Mouse (Mus musculus) liver, adult 2 months (tissue): Measurements from ENCODE around the gene Klhl12. TPM values are rescaled to one million over a fixed set of nuclear protein-coding genes. Genes with fewer than 3 reads are reported as not detected.

ENCODE experiments used
- DNase-seq: peaks from one replicate; pipeline ENCODE4 v3.0.0-alpha.2; 2011; ENCODE audit warnings: low read depth, low spot score; ENCODE audit errors: extremely low read depth
- H3K27ac ChIP-seq: fragments of 200-500 bp; replicated peaks from 2 replicates; pipeline ENCODE4 v1.5.1; 2012; ENCODE audit warnings: low read depth, mild to moderate bottlenecking, control low read depth, inconsistent platforms, low read length; ENCODE audit not compliant: insufficient read depth
- H3K27me3 ChIP-seq: fragments of 200-500 bp; 2 replicates; pipeline ENCODE4 v1.6.1; 2012; ENCODE audit warnings: mild to moderate bottlenecking, moderate library complexity, low read length, inconsistent platforms; ENCODE audit not compliant: control insufficient read depth, insufficient read depth
- H3K36me3 ChIP-seq: fragments of 200-500 bp; 2 replicates; pipeline ENCODE4 v1.6.1; 2012; ENCODE audit warnings: low read length, inconsistent platforms; ENCODE audit not compliant: control insufficient read depth, insufficient read depth
- H3K4me1 ChIP-seq: fragments of 200-500 bp; 2 replicates; pipeline ENCODE4 v1.6.1; 2011; ENCODE audit warnings: low read length; ENCODE audit not compliant: control insufficient read depth, insufficient read depth
- H3K4me3 ChIP-seq: fragments of 200-500 bp; 2 replicates; pipeline ENCODE4 v1.5.1; 2011; ENCODE audit warnings: low read depth, mild to moderate bottlenecking, control low read depth, low read length, moderate library complexity; ENCODE audit not compliant: insufficient read depth
- H3K79me2 ChIP-seq: fragments of 200-500 bp; 2 replicates; pipeline ENCODE4 v1.6.1; 2012; ENCODE audit warnings: inconsistent platforms, mild to moderate bottlenecking, low read length, moderate library complexity; ENCODE audit not compliant: control insufficient read depth, insufficient read depth
- H3K9ac ChIP-seq: fragments of 200-500 bp; 2 replicates; pipeline ENCODE4 v1.6.1; 2012; ENCODE audit warnings: low read depth, mild to moderate bottlenecking, control low read depth, inconsistent platforms, low read length
- CTCF ChIP-seq: fragments of 200-500 bp; IDR thresholded peaks from 2 replicates; pipeline ENCODE4 v1.5.1; 2011; ENCODE audit warnings: low read depth, low read length, control low read depth
- POLR2A ChIP-seq: fragments of 200-500 bp; IDR thresholded peaks from 2 replicates; pipeline ENCODE4 v1.6.1; 2011; ENCODE audit warnings: low read length, control low read depth; ENCODE audit not compliant: insufficient read depth; ENCODE audit errors: extremely low read depth
- WGBS: fragments of 180-500 bp; shearing (Covaris S2); methylation state at CpG from one replicate; pipeline ENCODE4 v1.1.7; 2018; 5-methylcytosine and 5-hydroxymethylcytosine counted together
- polyA plus RNA-seq: library from polyadenylated mRNA; depleted of rRNA; stranded (reverse); fragments of >200 nt; gene quantifications from 2 replicates; pipeline ENCODE4 v1.2.3, GENCODE M21; 2012
- total RNA-seq: library from RNA; depleted of rRNA; stranded (reverse); fragments of >200 nt; gene quantifications from 2 replicates; pipeline ENCODE4 v1.2.3, GENCODE M21; 2014

The Klhl12 gene
- total and polyA plus RNA-seq, 2 experiments, result 5.1 to 8.8 TPM

GRCm38 (mm10) chr1:134456060-134456459 lies 729 bp downstream of the Klhl12 start:
- H3K79me2 ChIP-seq, result peaks cover 7% of the 10 kb centered on the region; the same call in 1 of the 2 replicates
- no peaks in the 10 kb centered on the region for H3K27me3 ChIP-seq
- no peak for TF ChIP-seq POLR2A
- no peak for TF ChIP-seq CTCF
- WGBS, result 17% methylated on average over 5 of the region's 5 CpGs
- no peak overlapping the region for H3K27ac ChIP-seq
- peak overlapping the region; percentile 14; the same call in 1 of the 2 replicates for H3K9ac ChIP-seq
- H3K36me3 ChIP-seq, result peaks cover 10% of the 10 kb centered on the region
- H3K4me3 ChIP-seq, result peak overlapping the region; percentile 92; the same call in 1 of the 2 replicates
- peaks cover 3% of the 10 kb centered on the region; the same call in 1 of the 2 replicates for H3K4me1 ChIP-seq
- DNase-seq, result no peak

GRCm38 (mm10) chr1:134458139-134458727 lies 2.9 kb downstream of the Klhl12 start:
- peak; percentile 10 for DNase-seq
- peaks cover 7% of the 10 kb centered on the region; the same call in 1 of the 2 replicates for H3K79me2 ChIP-seq
- 93% methylated on average over 7 of the region's 7 CpGs for WGBS
- H3K4me1 ChIP-seq, result peaks cover 3% of the 10 kb centered on the region; the same call in 1 of the 2 replicates
- H3K27ac ChIP-seq, result no peak overlapping the region
- no peaks in the 10 kb centered on the region for H3K27me3 ChIP-seq
- H3K9ac ChIP-seq, result no peak overlapping the region
- H3K4me3 ChIP-seq, result no peak overlapping the region
- H3K36me3 ChIP-seq, result peaks cover 21% of the 10 kb centered on the region
- TF ChIP-seq CTCF (no peak), POLR2A (no peak)

- no peak for TF ChIP-seq POLR2A
- no peak for TF ChIP-seq CTCF
- WGBS, result 100% methylated on average over 1 of the region's 1 CpGs
- no peak for DNase-seq
- H3K27ac ChIP-seq, result no peak overlapping the region
- H3K4me3 ChIP-seq, result no peak overlapping the region
- H3K36me3 ChIP-seq, result peaks cover 28% of the 10 kb centered on the region
- no peak overlapping the region for H3K9ac ChIP-seq
- H3K27me3 ChIP-seq, result no peaks in the 10 kb centered on the region
- H3K79me2 ChIP-seq, result peaks cover 5% of the 10 kb centered on the region; the same call in 1 of the 2 replicates
- peaks cover 3% of the 10 kb centered on the region; the same call in 1 of the 2 replicates for H3K4me1 ChIP-seq
These were observed 5.3 kb downstream of the Klhl12 start for GRCm38 (mm10) chr1:134460294-134461284.

GRCm38 (mm10) chr1:134484623-134485022 lies 29.3 kb downstream of the Klhl12 start:
- WGBS, result 88% methylated on average over 2 of the region's 2 CpGs
- no peak overlapping the region for H3K27ac ChIP-seq
- H3K79me2 ChIP-seq, result no peaks in the 10 kb centered on the region
- H3K9ac ChIP-seq, result no peak overlapping the region
- peaks cover 32% of the 10 kb centered on the region for H3K36me3 ChIP-seq
- no peaks in the 10 kb centered on the region for H3K27me3 ChIP-seq
- no peak for TF ChIP-seq CTCF
- no peak for TF ChIP-seq POLR2A
- no peak overlapping the region for H3K4me3 ChIP-seq
- H3K4me1 ChIP-seq, result no peaks in the 10 kb centered on the region
- DNase-seq, result no peak

GRCm38 (mm10) chr1:134490903-134491801 lies 35.8 kb downstream of the Klhl12 start:
- Histone ChIP-seq H3K4me1 (peaks cover 4% of the 10 kb centered on the region; the same call in 1 of the 2 replicates), H3K27me3 (no peaks in the 10 kb centered on the region), H3K36me3 (peaks cover 22% of the 10 kb centered on the region), H3K9ac (no peak overlapping the region), H3K4me3 (no peak overlapping the region), H3K79me2 (no peaks in the 10 kb centered on the region; the same call in 1 of the 2 replicates), H3K27ac (no peak overlapping the region)
- DNase-seq, result no peak
- TF ChIP-seq CTCF, result no peak
- no peak for TF ChIP-seq POLR2A
- 91% methylated on average over 6 of the region's 6 CpGs for WGBS
